Comparison of ENCODE assay signal across 16 mouse cellular contexts in the genomic region with DNA sequence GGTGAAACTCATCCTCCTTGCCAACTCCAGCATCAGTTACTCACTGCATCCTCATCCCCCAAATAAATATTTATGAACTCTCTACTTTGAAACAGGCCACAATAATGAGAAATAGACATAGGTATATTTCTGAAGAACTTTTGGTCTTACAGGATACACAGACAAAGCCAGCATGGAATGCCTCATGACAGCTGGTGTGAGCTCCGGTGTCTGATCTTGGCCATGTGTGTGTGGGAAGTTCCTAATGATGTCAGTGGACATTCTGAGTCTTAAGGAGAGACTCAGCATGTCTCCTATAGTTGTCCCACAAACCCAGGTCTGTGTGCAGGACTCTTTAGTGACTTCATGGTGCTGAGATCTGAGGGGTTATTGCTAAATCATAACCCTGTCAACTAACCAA.
DNase-seq lines count a peak whose midpoint lies in the region; TF ChIP-seq lines count a peak whose summit lies in the region.
"Had no signal": no experiment of that assay in that cellular context is flagged by ENCODE, and none has a peak within 500 bp of the region (broad histone marks: within the 10 kb centered on the region; RNA-seq: fewer than 3 reads in every experiment).

No protein-coding gene starts in this region.

- H3K79me2 ChIP-seq in myocyte (ENCODE audit: control insufficient read depth, insufficient read depth) = no peaks in the 10 kb centered on the region

- H3K4me3 ChIP-seq in myocyte = no peak overlapping the region

- H3K36me3 ChIP-seq in myocyte (ENCODE audit: control insufficient read depth, insufficient read depth) = no peaks in the 10 kb centered on the region
- H3K36me3 ChIP-seq: G1E had no signal

- H3K4me2 ChIP-seq in myocyte (ENCODE audit: low read depth) = no peak overlapping the region

- TF ChIP-seq POLR2A in myocyte (IDR thresholded peaks at IDR 0.05; ENCODE audit: insufficient read length, low read depth) = no peak

- no peak for DNase-seq in lung, postnatal 36 days
- DNase-seq: adrenal gland, adult 2 months; adrenal gland, adult 8-10 months; adrenal gland, postnatal 10 days; adrenal gland, postnatal 14 days; adrenal gland, postnatal 25 days; adrenal gland, postnatal 36 days; B cell, adult 2 months; cerebellum, adult 11 months; cerebellum, adult 11-12 months; cerebellum, adult 18-20 months; cerebellum, adult 2 months had no signal

- H3K27me3 ChIP-seq in myocyte (ENCODE audit: control insufficient read depth, insufficient read depth, insufficient read length) = no peaks in the 10 kb centered on the region
- H3K27me3 ChIP-seq: CH12.LX, Patski had no signal

- H3ac ChIP-seq in myocyte (ENCODE audit: control insufficient read depth, insufficient read length) = no peak overlapping the region

TF ChIP-seq in myocyte, 11 proteins besides CTCF, POLR2A, EP300 and RAD21:
- TF ChIP-seq TCF3 (IDR thresholded peaks at IDR 0.05; ENCODE audit: insufficient read length, low read depth) (no peak), MYOG (IDR thresholded peaks at IDR 0.05; ENCODE audit: control insufficient read depth in 1 of 3, insufficient read depth in 1 of 3, insufficient read length in 2 of 3, low read depth in 2 of 3) (peak in 2 of 3 experiments; percentile 66 to 73), MAX (IDR thresholded peaks at IDR 0.05; ENCODE audit: low read depth) (no peak), MYOD1 (IDR thresholded peaks at IDR 0.05; ENCODE audit: control insufficient read depth in 1 of 3, insufficient read length in 2 of 3, low read depth in 2 of 3) (peak; percentile 29 to 82 (median 79)), POLR2AphosphoS2 (IDR thresholded peaks at IDR 0.05; ENCODE audit: insufficient read length, low read depth) (no peak)
TF ChIP-seq in myocyte: peak in this region for 2.
